Mouse (Mus musculus) adrenal gland, adult 10 weeks (tissue): ENCODE data around the gene Acod1. TPM values are rescaled to one million over a fixed set of nuclear protein-coding genes. Genes with fewer than 3 reads are reported as not detected.

ENCODE experiments used
- polyA plus RNA-seq: library from polyadenylated mRNA; stranded (reverse); fragments of 350-450 nt; fragmentation: Illumina TruSeq; extraction: RNeasy Lipid Tissue Mini Kit (QIAGEN cat#74804); gene quantifications from one replicate; pipeline ENCODE4 v1.2.3, GENCODE M21; 2014; ENCODE audit warnings: low read depth, low replicate concordance

Acod1 gene
- not detected for polyA plus RNA-seq

GRCm38 (mm10) chr14:103046677-103047076 is at the start of gene Acod1:
Gene Acod1, plus strand, starts transcription at chr14:103046977.

GRCm38 (mm10) chr14:103069864-103070611 is 23.3 kb downstream of the Acod1 start, which contains the start of gene Cln5:
Gene Cln5, plus strand, starts transcription at chr14:103070216.

GRCm38 (mm10) chr14:103099238-103099933 is 52.6 kb downstream of the Acod1 start, which contains the start of gene Fbxl3:
Gene Fbxl3, minus strand, starts transcription at chr14:103099566.

Other genes with a start within 250 kb of the Acod1 start
- 82.2 TPM for gene Kctd12, start 64.3 kb upstream of the Acod1 start, polyA plus RNA-seq
- gene Cln5, start 23.2 kb downstream of the Acod1 start, polyA plus RNA-seq = 85.2 TPM
- gene Fbxl3, start 52.6 kb downstream of the Acod1 start, polyA plus RNA-seq = 120 TPM